Mouse (Mus musculus) lung, postnatal 0 days (tissue): Measurements from ENCODE around the gene Herc6.

ENCODE experiments used
- CTCF ChIP-seq: IDR thresholded peaks from 2 replicates; pipeline ENCODE4 v1.5.1; 2016; ENCODE audit warnings: antibody characterized with exemption, mild to moderate bottlenecking
- EP300 ChIP-seq: IDR thresholded peaks from 2 replicates; pipeline ENCODE4 v1.6.1; 2016; ENCODE audit warnings: antibody characterized with exemption, mild to moderate bottlenecking, control low read depth

GRCm38 (mm10) chr6:57541737-57542335 is 39.0 kb upstream of the Herc6 start:
- TF ChIP-seq CTCF (no peak), EP300 (no peak)
